Mouse (Mus musculus) stomach, postnatal 0 days (tissue): ENCODE data around the gene Adk.

Experiments used
- CTCF ChIP-seq: IDR thresholded peaks from 2 replicates; pipeline ENCODE4 v1.5.1; 2016; ENCODE audit warnings: antibody characterized with exemption, low read depth, mild to moderate bottlenecking, moderate library complexity
- EP300 ChIP-seq: optimal IDR thresholded peaks from 2 replicates; pipeline ENCODE3; 2016; ENCODE audit warnings: antibody characterized with exemption

DNA sequence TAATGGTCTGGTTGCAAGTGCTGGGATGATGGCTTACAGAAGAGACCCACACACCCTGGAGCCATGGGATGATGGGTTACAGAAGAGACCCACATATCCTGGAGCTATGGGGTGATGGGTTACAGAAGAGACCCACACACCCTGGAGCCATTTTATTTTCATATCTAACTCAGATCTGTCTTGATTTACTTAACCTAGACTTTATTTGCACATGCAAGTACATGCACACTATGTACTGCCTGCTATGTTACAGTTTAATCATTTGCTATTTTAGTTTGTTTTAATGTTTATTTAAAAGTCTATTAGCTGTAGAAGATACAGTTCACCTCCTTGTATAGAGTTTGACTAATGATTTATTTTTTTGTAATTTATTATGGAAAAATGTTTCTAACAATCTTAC, 52.7 kb downstream of the Adk start:
- TF ChIP-seq CTCF (no peak), EP300 (no peak)
